Mouse (Mus musculus) neural tube, embryonic 14.5 days (tissue): Measurements from ENCODE around the gene Pclo. TPM values are rescaled to one million over a fixed set of nuclear protein-coding genes. Genes with fewer than 3 reads are reported as not detected.

Experiments
- ATAC-seq: fragments of 200-750 bp; cut with Nextera tagmentation; 2 replicates; pipeline ENCODE4 v1.8.0; 2017; ENCODE audit warnings: low read depth, mild to moderate bottlenecking, moderate TSS enrichment, moderate library complexity
- H3K27ac ChIP-seq: fragments of 300-500 bp; sonication (generic); 2 replicates; pipeline ENCODE4 v1.5.1; 2014; ENCODE audit warnings: low read depth, mild to moderate bottlenecking, control low read depth, low read length, moderate library complexity, mixed read lengths
- H3K27me3 ChIP-seq: fragments of 300-500 bp; sonication (generic); 2 replicates; pipeline ENCODE4 v1.6.1; 2014; ENCODE audit warnings: low read length; ENCODE audit not compliant: control insufficient read depth, insufficient read depth
- H3K36me3 ChIP-seq: fragments of 300-500 bp; sonication (generic); 2 replicates; pipeline ENCODE4 v1.6.1; 2014; ENCODE audit warnings: low read length, mixed read lengths; ENCODE audit not compliant: control insufficient read depth, insufficient read depth
- H3K4me1 ChIP-seq: fragments of 300-500 bp; sonication (generic); 2 replicates; pipeline ENCODE4 v1.6.1; 2014; ENCODE audit warnings: low read length; ENCODE audit not compliant: control insufficient read depth, insufficient read depth
- H3K4me2 ChIP-seq: fragments of 300-500 bp; sonication (generic); 2 replicates; pipeline ENCODE4 v1.6.1; 2014; ENCODE audit warnings: mild to moderate bottlenecking, low read depth, low read length, control low read depth
- H3K4me3 ChIP-seq: fragments of 300-500 bp; sonication (generic); 2 replicates; pipeline ENCODE4 v1.5.1; 2014; ENCODE audit warnings: low read depth, low read length, control low read depth, mixed read lengths
- H3K9ac ChIP-seq: fragments of 300-500 bp; sonication (generic); replicated peaks from 2 replicates; pipeline ENCODE4 v1.6.1; 2014; ENCODE audit warnings: low read depth, mild to moderate bottlenecking, control low read depth, low read length, mixed read lengths
- H3K9me3 ChIP-seq: fragments of 300-500 bp; sonication (generic); 2 replicates; pipeline ENCODE4 v1.6.1; 2016; ENCODE audit warnings: low read length; ENCODE audit not compliant: control insufficient read depth
- WGBS: fragments of 180-500 bp; shearing (Covaris S2); extraction: QIAGEN DNeasy Blood & Tissue Kit; methylation state at CpG from one replicate; pipeline ENCODE4 v1.1.7; 2014; 5-methylcytosine and 5-hydroxymethylcytosine counted together
- polyA plus RNA-seq: library from polyadenylated mRNA; unstranded; fragments of >200 nt; fragmentation: Nextera tagmentation; extraction: Ambion mirVana; gene quantifications from 2 replicates; pipeline ENCODE4 v1.2.1, GENCODE M21; 2014

The Pclo gene
- polyA plus RNA-seq, 1 experiment from 2014 or later, result 27.2 TPM

DNA sequence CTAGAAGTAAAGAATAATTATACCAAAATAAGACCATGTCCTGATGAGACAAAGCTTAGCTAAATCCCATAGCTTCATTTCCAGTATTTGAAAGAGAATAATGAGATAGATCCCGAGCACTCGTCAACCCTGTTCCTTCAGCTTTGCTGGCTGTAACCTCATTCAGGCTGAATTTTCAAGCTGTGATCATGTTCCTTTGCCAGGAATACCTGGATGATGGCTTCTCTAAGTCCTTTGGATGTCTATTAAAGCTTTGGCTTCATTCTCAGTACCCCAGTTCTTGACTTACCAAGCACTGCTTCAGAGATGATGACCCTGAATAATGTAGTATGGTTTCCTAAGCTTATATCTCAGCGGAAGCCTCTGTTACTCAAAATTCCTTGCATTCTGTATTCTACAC lies 131.1 kb downstream of the Pclo start:
- H3K27me3 ChIP-seq, result no peaks in the 10 kb centered on the region
- no peak overlapping the region for H3K9ac ChIP-seq
- H3K36me3 ChIP-seq, result no peaks in the 10 kb centered on the region
- ATAC-seq, result no peak
- no peaks in the 10 kb centered on the region for H3K4me1 ChIP-seq
- WGBS, result 96% methylated on average over 3 of the region's 3 CpGs
- no peak overlapping the region for H3K4me2 ChIP-seq
- H3K4me3 ChIP-seq, result no peak overlapping the region
- no peak overlapping the region for H3K27ac ChIP-seq
- H3K9me3 ChIP-seq, result no peaks in the 10 kb centered on the region

- ATAC-seq, result no peak
Measured at GRCm38 (mm10) chr5:14660637-14661036, 145.9 kb downstream of the Pclo start.

GRCm38 (mm10) chr5:14662180-14662579 lies 147.5 kb downstream of the Pclo start:
- no peak for ATAC-seq
- WGBS, result 90% methylated on average over 1 of the region's 1 CpGs

More at GRCm38 (mm10) chr5:14660637-14661036, 145.9 kb downstream of the Pclo start:
- Histone ChIP-seq H3K27me3 (no peaks in the 10 kb centered on the region), H3K9ac (no peak overlapping the region), H3K27ac (no peak overlapping the region), H3K4me2 (no peak overlapping the region), H3K4me3 (no peak overlapping the region), H3K36me3 (no peaks in the 10 kb centered on the region), H3K9me3 (no peaks in the 10 kb centered on the region), H3K4me1 (no peaks in the 10 kb centered on the region)
- WGBS, result 33% methylated on average over 1 of the region's 1 CpGs

DNA sequence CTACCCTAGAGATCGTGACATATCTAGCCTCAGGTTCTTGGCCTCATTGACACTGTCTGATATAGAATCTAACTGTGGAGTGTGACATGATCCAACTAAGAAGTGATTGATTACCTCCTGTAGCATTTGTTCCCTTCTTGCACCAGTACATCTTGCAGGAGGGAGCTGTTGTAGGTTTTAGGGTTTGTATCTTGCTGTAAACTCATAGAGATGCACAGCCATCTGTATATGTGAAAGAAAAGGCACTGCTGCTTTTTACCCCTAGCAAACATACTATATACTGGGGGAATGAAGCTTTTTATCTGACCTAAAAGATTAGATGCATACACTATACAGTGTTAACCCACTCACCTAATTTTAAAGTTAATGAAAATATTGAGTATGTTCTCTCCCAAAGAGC lies 147.9 kb downstream of the Pclo start:
- no peak overlapping the region for H3K9ac ChIP-seq
- ATAC-seq, result no peak
- H3K4me2 ChIP-seq, result no peak overlapping the region
- no peak overlapping the region for H3K27ac ChIP-seq
- no peaks in the 10 kb centered on the region for H3K36me3 ChIP-seq
- no peaks in the 10 kb centered on the region for H3K4me1 ChIP-seq
- no peaks in the 10 kb centered on the region for H3K27me3 ChIP-seq
- no peaks in the 10 kb centered on the region for H3K9me3 ChIP-seq
- no peak overlapping the region for H3K4me3 ChIP-seq
- 89% methylated on average over 1 of the region's 1 CpGs for WGBS

More at GRCm38 (mm10) chr5:14662180-14662579, 147.5 kb downstream of the Pclo start:
- no peak overlapping the region for H3K4me3 ChIP-seq
- H3K27me3 ChIP-seq, result no peaks in the 10 kb centered on the region
- no peak overlapping the region for H3K27ac ChIP-seq
- no peaks in the 10 kb centered on the region for H3K9me3 ChIP-seq
- H3K9ac ChIP-seq, result no peak overlapping the region
- H3K4me1 ChIP-seq, result no peaks in the 10 kb centered on the region
- no peak overlapping the region for H3K4me2 ChIP-seq
- H3K36me3 ChIP-seq, result no peaks in the 10 kb centered on the region

DNA sequence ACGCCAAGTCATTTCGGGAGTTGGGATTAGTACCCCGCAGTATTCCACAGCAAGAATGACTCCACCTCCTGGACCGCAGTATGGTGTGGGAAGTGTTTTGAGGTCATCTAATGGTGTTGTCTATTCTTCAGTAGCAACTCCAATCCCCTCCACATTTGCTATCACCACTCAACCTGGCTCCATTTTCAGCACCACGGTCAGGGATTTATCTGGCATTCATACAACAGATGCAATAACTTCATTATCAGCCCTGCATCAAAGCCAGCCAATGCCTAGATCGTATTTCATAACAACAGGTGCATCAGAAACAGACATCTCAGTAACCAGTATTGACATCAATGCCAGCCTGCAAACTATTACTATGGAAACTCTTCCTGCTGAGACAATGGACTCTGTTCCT lies 165.7 kb downstream of the Pclo start:
- no peak for ATAC-seq
- Histone ChIP-seq H3K36me3 (peaks cover 16% of the 10 kb centered on the region; the same call in 1 of the 2 replicates), H3K4me2 (no peak overlapping the region), H3K4me3 (no peak overlapping the region), H3K27ac (no peak overlapping the region), H3K9me3 (no peaks in the 10 kb centered on the region), H3K4me1 (no peaks in the 10 kb centered on the region), H3K27me3 (no peaks in the 10 kb centered on the region), H3K9ac (no peak overlapping the region)
- 91% methylated on average over 6 of the region's 6 CpGs for WGBS

- 53% methylated on average over 2 of the region's 2 CpGs for WGBS
- Histone ChIP-seq H3K9me3 (no peaks in the 10 kb centered on the region), H3K9ac (no peak overlapping the region), H3K27me3 (no peaks in the 10 kb centered on the region), H3K27ac (no peak overlapping the region), H3K4me3 (no peak overlapping the region), H3K4me2 (no peak overlapping the region), H3K36me3 (no peaks in the 10 kb centered on the region), H3K4me1 (no peaks in the 10 kb centered on the region)
- ATAC-seq, result no peak
Measured at GRCm38 (mm10) chr5:14691995-14692394, 177.3 kb downstream of the Pclo start.

DNA sequence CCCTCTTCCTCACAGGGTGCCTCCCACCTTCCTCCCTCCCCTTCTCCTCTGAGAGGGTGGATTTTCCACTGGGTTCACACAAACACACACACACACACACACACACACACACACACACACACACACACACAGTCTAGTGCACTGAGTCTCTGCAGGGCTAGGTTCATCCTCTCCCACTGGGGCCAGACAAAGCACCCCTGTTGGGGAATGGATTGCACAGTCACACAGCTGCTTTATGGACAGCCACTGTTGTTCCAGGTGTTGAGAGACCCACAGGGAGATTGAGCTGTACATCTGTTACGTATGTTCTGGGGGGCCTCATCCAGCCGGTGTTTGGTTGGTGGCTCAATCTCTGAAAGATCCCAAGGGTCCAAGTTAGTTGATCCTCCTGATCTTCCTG lies 182.0 kb downstream of the Pclo start:
- Histone ChIP-seq H3K36me3 (no peaks in the 10 kb centered on the region), H3K9ac (no peak overlapping the region), H3K4me2 (no peak overlapping the region), H3K27ac (no peak overlapping the region), H3K27me3 (no peaks in the 10 kb centered on the region), H3K4me1 (no peaks in the 10 kb centered on the region), H3K9me3 (no peaks in the 10 kb centered on the region), H3K4me3 (no peak overlapping the region)
- no peak for ATAC-seq
- WGBS, result 65% methylated on average over 2 of the region's 2 CpGs

DNA sequence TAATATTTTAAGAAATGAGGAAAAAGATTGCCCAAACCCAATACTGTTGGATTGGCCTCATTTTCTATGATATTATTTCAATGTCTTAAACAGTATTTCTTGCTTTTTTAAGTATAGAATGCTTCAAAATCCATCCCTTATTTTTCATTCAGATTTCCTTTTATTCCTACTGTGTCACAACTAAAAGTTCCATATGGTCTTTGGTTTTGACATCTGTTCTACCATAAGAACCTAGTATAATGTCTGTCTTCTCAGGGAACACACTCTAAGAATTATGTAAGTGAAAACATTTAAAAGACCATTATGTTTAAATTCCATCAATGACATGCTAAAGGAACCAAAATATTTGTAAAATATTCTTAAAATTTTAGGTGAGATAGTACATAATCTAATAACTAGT lies 186.2 kb downstream of the Pclo start:
- ATAC-seq, result no peak
- Histone ChIP-seq H3K4me1 (no peaks in the 10 kb centered on the region), H3K4me3 (no peak overlapping the region), H3K9ac (no peak overlapping the region), H3K27me3 (no peaks in the 10 kb centered on the region), H3K36me3 (no peaks in the 10 kb centered on the region), H3K4me2 (no peak overlapping the region), H3K27ac (no peak overlapping the region), H3K9me3 (no peaks in the 10 kb centered on the region)

DNA sequence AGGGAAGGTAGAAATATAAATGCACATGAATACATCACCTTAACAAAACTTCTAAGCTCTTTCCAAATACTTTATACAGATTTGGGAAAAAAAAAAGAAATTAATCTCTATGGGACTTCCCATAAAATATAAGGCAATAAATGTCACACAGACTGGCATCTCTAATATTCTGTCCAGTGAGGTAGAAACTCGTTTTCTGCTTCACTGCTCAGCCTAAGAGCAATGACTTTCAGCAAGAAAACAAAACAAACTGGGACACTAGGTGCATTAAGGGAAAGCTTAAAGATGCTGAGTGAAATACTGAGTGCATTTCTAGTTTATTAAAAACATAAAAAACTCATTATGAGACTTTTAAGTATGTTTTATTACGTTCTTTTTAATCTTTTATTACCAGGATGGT lies 190.7 kb downstream of the Pclo start:
- no peaks in the 10 kb centered on the region for H3K4me1 ChIP-seq
- no peaks in the 10 kb centered on the region for H3K9me3 ChIP-seq
- H3K4me3 ChIP-seq, result no peak overlapping the region
- H3K36me3 ChIP-seq, result no peaks in the 10 kb centered on the region
- H3K9ac ChIP-seq, result no peak overlapping the region
- H3K4me2 ChIP-seq, result no peak overlapping the region
- 42% methylated on average over 2 of the region's 2 CpGs for WGBS
- ATAC-seq, result peak; percentile 64; the same call in 1 of the 2 replicates
- H3K27me3 ChIP-seq, result no peaks in the 10 kb centered on the region
- H3K27ac ChIP-seq, result no peak overlapping the region

DNA sequence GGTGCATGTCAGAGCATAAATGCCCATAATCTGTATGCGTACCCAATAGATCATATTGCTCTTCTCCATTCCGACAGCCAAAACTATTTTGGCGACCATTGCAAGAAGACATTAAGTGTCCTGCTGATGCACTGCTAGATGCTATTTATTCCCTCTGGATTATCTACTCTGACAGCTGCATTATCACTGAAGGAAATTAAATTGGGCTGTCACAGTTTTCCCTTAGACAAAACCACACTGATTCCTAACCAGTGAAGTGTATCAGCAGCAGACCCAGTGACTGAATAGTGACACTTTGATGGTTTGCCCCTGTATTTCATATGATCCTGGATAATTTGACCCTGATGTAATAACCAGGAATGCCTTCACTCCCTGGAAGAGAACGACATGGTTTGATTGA lies 192.6 kb downstream of the Pclo start:
- Histone ChIP-seq H3K9ac (no peak overlapping the region), H3K36me3 (no peaks in the 10 kb centered on the region), H3K4me1 (no peaks in the 10 kb centered on the region), H3K9me3 (no peaks in the 10 kb centered on the region), H3K4me3 (no peak overlapping the region), H3K27ac (no peak overlapping the region), H3K27me3 (no peaks in the 10 kb centered on the region), H3K4me2 (no peak overlapping the region)
- 0 out of 2 replicates have a peak, but pooled peaks have one; percentile 16 for ATAC-seq
- 47% methylated on average over 4 of the region's 4 CpGs for WGBS
